Comparison of ENCODE assay signal across 8 mouse cellular contexts in genomic region chr7:25390054-25390770, GRCm38 (mm10). TPM values are rescaled to one million over a fixed set of nuclear protein-coding genes. Genes with fewer than 3 reads are reported as not detected.
DNase-seq lines count a peak whose midpoint lies in the region; ATAC-seq and TF ChIP-seq lines count a peak whose summit lies in the region.

No protein-coding gene starts in this region.

- ATAC-seq in monocyte, adult 5-6 weeks (replicated peaks; ENCODE audit: insufficient number of reproducible peaks, low FRiP score, low TSS enrichment, poor library complexity, severe bottlenecking) = no peak

- peak; percentile 13 for TF ChIP-seq POLR2A in kidney, adult 2 months (IDR thresholded peaks at IDR 0.05; ENCODE audit: low read depth, low read length)

- H3K36me3 ChIP-seq in kidney, adult 2 months (ENCODE audit: control insufficient read depth, insufficient read depth, low read length) = no peaks in the 10 kb centered on the region; the same call in 1 of the 2 replicates

- peaks cover 63% of the 10 kb centered on the region for H3K4me1 ChIP-seq in kidney, adult 2 months (ENCODE audit: control insufficient read depth, insufficient read depth, low read length)

- no peak overlapping the region for H3K4me3 ChIP-seq in kidney, adult 2 months (ENCODE audit: insufficient read depth, low read depth, low read length)

- H3K27me3 ChIP-seq in kidney, adult 2 months (replicated peaks; ENCODE audit: control insufficient read depth, insufficient read depth, low read length) = no peaks in the 10 kb centered on the region

- 49% methylated on average over 8 of the region's 8 CpGs for WGBS in kidney, adult 2 months

- peak overlapping the region; percentile 77 for H3K27ac ChIP-seq in kidney, adult 2 months (ENCODE audit: insufficient read depth, low read depth, low read length)

- no peak for TF ChIP-seq CTCF in kidney, adult 2 months (conservative IDR thresholded peaks at IDR 0.05; ENCODE audit: insufficient read depth, insufficient read length, low read depth, low read length)

- peak; percentile 32 for DNase-seq in layer of hippocampus, adult 11-12 months (ENCODE audit: low spot score)
- no peak for DNase-seq in layer of hippocampus, adult 18-20 months (ENCODE audit: low spot score in 2 of 2)
- DNase-seq in adipocyte (ENCODE audit: low spot score) = peak; percentile 97
- DNase-seq in gastrocnemius, postnatal 10 days = peak; percentile 57
- DNase-seq in kidney, adult 2 months = peak; percentile 94
- DNase-seq in lung, postnatal 14 days = peak; percentile 59
- DNase-seq in thymus, postnatal 10 days (ENCODE audit: low spot score in 2 of 2) = no peak

RNA-seq across cellular contexts. Expression of gene Lipe, which starts 8.3 kb away (rescaled TPM):
- 10 to 100 TPM in 1 of 2 experiments, 1 to 10 TPM in 1; 9.4 to 11.0 TPM for total RNA-seq in layer of hippocampus, adult 18-20 months (2021)
- 10 to 100 TPM; 18.2 to 18.4 TPM for total RNA-seq in gastrocnemius, postnatal 10 days (2021)
- 63.4 and 63.8 TPM in 2 replicates for polyA plus RNA-seq in kidney, adult 2 months (2012; rRNA removed)
- total RNA-seq in monocyte, adult 5-6 weeks (2017) = 19.5 to 19.9 TPM (median 19.7 TPM) in 3 replicates

RNA-seq across cellular contexts. Expression of gene Cnfn, which starts 20.7 kb away (rescaled TPM):
- total RNA-seq in layer of hippocampus, adult 18-20 months (2021) = not detected
- total RNA-seq in gastrocnemius, postnatal 10 days (2021) = not detected
- not detected in 2 replicates for polyA plus RNA-seq in kidney, adult 2 months (2012; rRNA removed)
- not detected in 3 replicates for total RNA-seq in monocyte, adult 5-6 weeks (2017)

RNA-seq across cellular contexts. Expression of gene Cxcl17, which starts 22.5 kb away (rescaled TPM):
- not detected for total RNA-seq in layer of hippocampus, adult 18-20 months (2021)
- total RNA-seq in gastrocnemius, postnatal 10 days (2021) = not detected
- polyA plus RNA-seq in kidney, adult 2 months (2012; rRNA removed) = 0.11 and 0.18 TPM in 2 replicates
- total RNA-seq in monocyte, adult 5-6 weeks (2017) = not detected in 3 replicates

Comparison
In these comparisons a context has a peak if more than half of its experiments do, and no peak if none do; other contexts are left out.
1. DNase-seq: peak in layer of hippocampus, adult 11-12 months (single experiment), adipocyte (single experiment), gastrocnemius, postnatal 10 days (single experiment), kidney, adult 2 months (single experiment) and lung, postnatal 14 days (single experiment); none in layer of hippocampus, adult 18-20 months (0 of 2) and thymus, postnatal 10 days (0 of 2).